Mouse (Mus musculus): ENCODE measurements around the gene Slc35g3. TPM values are rescaled to one million over a fixed set of nuclear protein-coding genes. Genes with fewer than 3 reads are reported as not detected.

The Slc35g3 gene
- polyA plus RNA-seq (2011; ENCODE audit: insufficient read depth, insufficient read length, low read depth, missing spikeins), result not detected in 2 replicates

GRCm38 (mm10) chr11:69761868-69762267 is at the start of gene Slc35g3:
Slc35g3 (minus strand) TSS chr11:69761968.
- Histone ChIP-seq H3K27ac (ENCODE audit: insufficient read depth, low read length) (no peak within 1 kb of the TSS), H3K9ac (ENCODE audit: low read depth, poor library complexity, severe bottlenecking) (no peak within 1 kb of the TSS), H3K9me3 (replicated peaks; ENCODE audit: control insufficient read depth, insufficient read depth, low read length, poor library complexity, severe bottlenecking) (no peaks in the 10 kb centered on the region), H3K4me3 (ENCODE audit: low read depth, low read length) (no peak within 1 kb of the TSS), H3K27me3 (ENCODE audit: control insufficient read depth, insufficient read depth, low read length, poor library complexity, severe bottlenecking) (no peaks in the 10 kb centered on the region), H3K36me3 (ENCODE audit: control insufficient read depth, insufficient read depth, low read length, poor library complexity, severe bottlenecking) (no peaks in the 10 kb centered on the region), H3K4me1 (ENCODE audit: control insufficient read depth, insufficient read depth, low read length) (peaks cover 1% of the 10 kb centered on the region)
- TF ChIP-seq EP300 (IDR thresholded peaks at IDR 0.05; ENCODE audit: insufficient read depth, low read depth, low read length) (no peak), POLR2A (IDR thresholded peaks at IDR 0.05; ENCODE audit: insufficient read depth, low read length) (no peak), CTCF (IDR thresholded peaks at IDR 0.05; ENCODE audit: low read depth, low read length) (no peak)

- Histone ChIP-seq H3K36me3 (ENCODE audit: control insufficient read depth, insufficient read depth, low read length, poor library complexity, severe bottlenecking) (no peaks in the 10 kb centered on the region), H3K27me3 (ENCODE audit: control insufficient read depth, insufficient read depth, low read length, poor library complexity, severe bottlenecking) (no peaks in the 10 kb centered on the region), H3K27ac (ENCODE audit: insufficient read depth, low read length) (no peak overlapping the region), H3K9me3 (replicated peaks; ENCODE audit: control insufficient read depth, insufficient read depth, low read length, poor library complexity, severe bottlenecking) (no peaks in the 10 kb centered on the region), H3K4me3 (ENCODE audit: low read depth, low read length) (no peak overlapping the region), H3K4me1 (ENCODE audit: control insufficient read depth, insufficient read depth, low read length) (no peaks in the 10 kb centered on the region), H3K9ac (ENCODE audit: low read depth, poor library complexity, severe bottlenecking) (no peak overlapping the region)
- TF ChIP-seq EP300 (IDR thresholded peaks at IDR 0.05; ENCODE audit: insufficient read depth, low read depth, low read length) (no peak), POLR2A (IDR thresholded peaks at IDR 0.05; ENCODE audit: insufficient read depth, low read length) (no peak), CTCF (IDR thresholded peaks at IDR 0.05; ENCODE audit: low read depth, low read length) (no peak)
Observed at GRCm38 (mm10) chr11:69810280-69810679, 48.5 kb upstream of the Slc35g3 start.

- Histone ChIP-seq H3K9me3 (replicated peaks; ENCODE audit: control insufficient read depth, insufficient read depth, low read length, poor library complexity, severe bottlenecking) (no peaks in the 10 kb centered on the region), H3K4me3 (ENCODE audit: low read depth, low read length) (no peak overlapping the region), H3K9ac (ENCODE audit: low read depth, poor library complexity, severe bottlenecking) (no peak overlapping the region), H3K4me1 (ENCODE audit: control insufficient read depth, insufficient read depth, low read length) (no peaks in the 10 kb centered on the region), H3K36me3 (ENCODE audit: control insufficient read depth, insufficient read depth, low read length, poor library complexity, severe bottlenecking) (no peaks in the 10 kb centered on the region), H3K27ac (ENCODE audit: insufficient read depth, low read length) (no peak overlapping the region), H3K27me3 (ENCODE audit: control insufficient read depth, insufficient read depth, low read length, poor library complexity, severe bottlenecking) (no peaks in the 10 kb centered on the region)
- TF ChIP-seq EP300 (IDR thresholded peaks at IDR 0.05; ENCODE audit: insufficient read depth, low read depth, low read length), result no peak
- no peak for TF ChIP-seq CTCF (IDR thresholded peaks at IDR 0.05; ENCODE audit: low read depth, low read length)
- TF ChIP-seq POLR2A (IDR thresholded peaks at IDR 0.05; ENCODE audit: insufficient read depth, low read length), result no peak
Observed at GRCm38 (mm10) chr11:69807641-69808040, 45.9 kb upstream of the Slc35g3 start.

- Histone ChIP-seq H3K4me3 (ENCODE audit: low read depth, low read length) (no peak overlapping the region), H3K27ac (ENCODE audit: insufficient read depth, low read length) (no peak overlapping the region), H3K4me1 (ENCODE audit: control insufficient read depth, insufficient read depth, low read length) (no peaks in the 10 kb centered on the region), H3K9me3 (replicated peaks; ENCODE audit: control insufficient read depth, insufficient read depth, low read length, poor library complexity, severe bottlenecking) (no peaks in the 10 kb centered on the region), H3K9ac (ENCODE audit: low read depth, poor library complexity, severe bottlenecking) (no peak overlapping the region), H3K27me3 (ENCODE audit: control insufficient read depth, insufficient read depth, low read length, poor library complexity, severe bottlenecking) (peaks cover 11% of the 10 kb centered on the region), H3K36me3 (ENCODE audit: control insufficient read depth, insufficient read depth, low read length, poor library complexity, severe bottlenecking) (no peaks in the 10 kb centered on the region)
- no peak for TF ChIP-seq CTCF (IDR thresholded peaks at IDR 0.05; ENCODE audit: low read depth, low read length)
- TF ChIP-seq EP300 (IDR thresholded peaks at IDR 0.05; ENCODE audit: insufficient read depth, low read depth, low read length), result no peak
- no peak for TF ChIP-seq POLR2A (IDR thresholded peaks at IDR 0.05; ENCODE audit: insufficient read depth, low read length)
Observed at GRCm38 (mm10) chr11:69806378-69806777, 44.6 kb upstream of the Slc35g3 start.

- Histone ChIP-seq H3K4me1 (ENCODE audit: control insufficient read depth, insufficient read depth, low read length) (no peaks in the 10 kb centered on the region), H3K27me3 (ENCODE audit: control insufficient read depth, insufficient read depth, low read length, poor library complexity, severe bottlenecking) (peaks cover 12% of the 10 kb centered on the region), H3K4me3 (ENCODE audit: low read depth, low read length) (peak within 1 kb of the TSS; percentile 76), H3K27ac (ENCODE audit: insufficient read depth, low read length) (peak within 1 kb of the TSS; percentile 9; the same call in 1 of the 2 replicates), H3K9ac (ENCODE audit: low read depth, poor library complexity, severe bottlenecking) (peak within 1 kb of the TSS; percentile 90), H3K9me3 (replicated peaks; ENCODE audit: control insufficient read depth, insufficient read depth, low read length, poor library complexity, severe bottlenecking) (no peaks in the 10 kb centered on the region), H3K36me3 (ENCODE audit: control insufficient read depth, insufficient read depth, low read length, poor library complexity, severe bottlenecking) (no peaks in the 10 kb centered on the region)
- TF ChIP-seq POLR2A (IDR thresholded peaks at IDR 0.05; ENCODE audit: insufficient read depth, low read length) (peak; percentile 28), CTCF (IDR thresholded peaks at IDR 0.05; ENCODE audit: low read depth, low read length) (no peak)
Observed at GRCm38 (mm10) chr11:69804972-69805909, 43.5 kb upstream of the Slc35g3 start, which contains the start of gene Tmem102. Tmem102 (minus strand) TSS chr11:69805624.

GRCm38 (mm10) chr11:69804652-69804940 is 42.8 kb upstream of the Slc35g3 start:
- Histone ChIP-seq H3K4me3 (ENCODE audit: low read depth, low read length) (peak overlapping the region; percentile 76), H3K4me1 (ENCODE audit: control insufficient read depth, insufficient read depth, low read length) (no peaks in the 10 kb centered on the region), H3K9ac (ENCODE audit: low read depth, poor library complexity, severe bottlenecking) (peak overlapping the region; percentile 90), H3K9me3 (replicated peaks; ENCODE audit: control insufficient read depth, insufficient read depth, low read length, poor library complexity, severe bottlenecking) (no peaks in the 10 kb centered on the region), H3K36me3 (ENCODE audit: control insufficient read depth, insufficient read depth, low read length, poor library complexity, severe bottlenecking) (no peaks in the 10 kb centered on the region), H3K27ac (ENCODE audit: insufficient read depth, low read length) (no peak overlapping the region), H3K27me3 (ENCODE audit: control insufficient read depth, insufficient read depth, low read length, poor library complexity, severe bottlenecking) (peaks cover 12% of the 10 kb centered on the region)
- no peak for TF ChIP-seq CTCF (IDR thresholded peaks at IDR 0.05; ENCODE audit: low read depth, low read length)

All from ES-Bruce4 (cell line).